Mouse (Mus musculus) liver, embryonic 15.5 days (tissue): ENCODE measurements around the gene Hdac9. TPM values are rescaled to one million over a fixed set of nuclear protein-coding genes. Genes with fewer than 3 reads are reported as not detected.

ENCODE experiments used
- ATAC-seq: fragments of 200-750 bp; cut with Nextera tagmentation; 2 replicates; pipeline ENCODE4 v1.8.0; 2017; ENCODE audit warnings: moderate number of reproducible peaks, mild to moderate bottlenecking, moderate library complexity; ENCODE audit not compliant: insufficient read depth
- H3K27ac ChIP-seq: fragments of 300-500 bp; sonication (generic); replicated peaks from 2 replicates; pipeline ENCODE4 v1.5.1; 2015; ENCODE audit warnings: mild to moderate bottlenecking, inconsistent platforms
- H3K27me3 ChIP-seq: fragments of 300-500 bp; sonication (generic); 2 replicates; pipeline ENCODE4 v1.6.1; 2015; ENCODE audit warnings: mild to moderate bottlenecking, inconsistent platforms
- H3K36me3 ChIP-seq: fragments of 300-500 bp; sonication (generic); replicated peaks from 2 replicates; pipeline ENCODE4 v1.6.1; 2015; ENCODE audit warnings: moderate library complexity, mild to moderate bottlenecking, inconsistent platforms
- H3K4me1 ChIP-seq: fragments of 300-500 bp; sonication (generic); replicated peaks from 2 replicates; pipeline ENCODE4 v1.6.1; 2015; ENCODE audit warnings: inconsistent platforms
- H3K4me2 ChIP-seq: fragments of 300-500 bp; sonication (generic); 2 replicates; pipeline ENCODE4 v1.6.1; 2015; ENCODE audit warnings: moderate library complexity, mild to moderate bottlenecking, inconsistent platforms
- H3K4me3 ChIP-seq: fragments of 300-500 bp; sonication (generic); replicated peaks from 2 replicates; pipeline ENCODE4 v1.5.1; 2015; ENCODE audit warnings: mild to moderate bottlenecking, inconsistent platforms
- H3K9ac ChIP-seq: fragments of 300-500 bp; sonication (generic); 2 replicates; pipeline ENCODE4 v1.6.1; 2015; ENCODE audit warnings: moderate library complexity, mild to moderate bottlenecking, inconsistent platforms
- H3K9me3 ChIP-seq: fragments of 300-500 bp; sonication (generic); replicated peaks from 2 replicates; pipeline ENCODE4 v1.6.1; 2016; ENCODE audit warnings: inconsistent platforms
- WGBS: fragments of 180-500 bp; shearing (Covaris S2); methylation state at CpG from one replicate; pipeline ENCODE4 v1.1.7; 2015; ENCODE audit warnings: mixed read lengths; ENCODE audit not compliant: insufficient replicate concordance; 5-methylcytosine and 5-hydroxymethylcytosine counted together
- polyA plus RNA-seq: library from polyadenylated mRNA; unstranded; fragments of >200 nt; fragmentation: Nextera tagmentation; extraction: Ambion mirVana; gene quantifications from 2 replicates; pipeline ENCODE4 v1.2.1, GENCODE M21; 2015

Gene Hdac9
- polyA plus RNA-seq, 1 experiment from 2014 or later = 1.5 TPM

- ATAC-seq = no peak
- H3K36me3 ChIP-seq = no peaks in the 10 kb centered on the region
- H3K4me2 ChIP-seq = no peak overlapping the region
These were observed 312.4 kb downstream of the Hdac9 start for GRCm38 (mm10) chr12:34604521-34604920.

GRCm38 (mm10) chr12:34594167-34594793 is 322.6 kb downstream of the Hdac9 start:
- no peak overlapping the region for H3K9ac ChIP-seq
- H3K36me3 ChIP-seq = no peaks in the 10 kb centered on the region
- no peak overlapping the region for H3K4me3 ChIP-seq
- H3K4me2 ChIP-seq = no peak overlapping the region
- ATAC-seq = no peak
- H3K27ac ChIP-seq = no peak overlapping the region
- no peaks in the 10 kb centered on the region for H3K27me3 ChIP-seq
- 54% methylated on average over 10 of the region's 10 CpGs for WGBS
- no peaks in the 10 kb centered on the region for H3K9me3 ChIP-seq
- H3K4me1 ChIP-seq = no peaks in the 10 kb centered on the region

More at GRCm38 (mm10) chr12:34604521-34604920, 312.4 kb downstream of the Hdac9 start:
- no peak overlapping the region for H3K4me3 ChIP-seq
- H3K4me1 ChIP-seq = no peaks in the 10 kb centered on the region
- no peak overlapping the region for H3K27ac ChIP-seq
- 72% methylated on average over 4 of the region's 4 CpGs for WGBS
- no peaks in the 10 kb centered on the region for H3K27me3 ChIP-seq
- H3K9me3 ChIP-seq = no peaks in the 10 kb centered on the region
- no peak overlapping the region for H3K9ac ChIP-seq

- H3K4me3 ChIP-seq = no peak overlapping the region
- ATAC-seq = no peak
- H3K27me3 ChIP-seq = no peaks in the 10 kb centered on the region
- no peak overlapping the region for H3K9ac ChIP-seq
- H3K36me3 ChIP-seq = no peaks in the 10 kb centered on the region
- H3K4me1 ChIP-seq = no peaks in the 10 kb centered on the region
- H3K27ac ChIP-seq = no peak overlapping the region
- no peak overlapping the region for H3K4me2 ChIP-seq
- no peaks in the 10 kb centered on the region for H3K9me3 ChIP-seq
- WGBS = 43% methylated on average over 4 of the region's 4 CpGs
These were observed 329.7 kb downstream of the Hdac9 start for GRCm38 (mm10) chr12:34587171-34587570.

GRCm38 (mm10) chr12:34582522-34582921 is 334.4 kb downstream of the Hdac9 start:
- H3K27me3 ChIP-seq = no peaks in the 10 kb centered on the region
- H3K9me3 ChIP-seq = no peaks in the 10 kb centered on the region
- 63% methylated on average over 4 of the region's 4 CpGs for WGBS
- no peaks in the 10 kb centered on the region for H3K36me3 ChIP-seq
- no peak for ATAC-seq
- H3K4me3 ChIP-seq = no peak overlapping the region
- H3K27ac ChIP-seq = no peak overlapping the region
- H3K9ac ChIP-seq = no peak overlapping the region
- H3K4me2 ChIP-seq = no peak overlapping the region
- no peaks in the 10 kb centered on the region for H3K4me1 ChIP-seq

GRCm38 (mm10) chr12:34579220-34579619 is 337.7 kb downstream of the Hdac9 start:
- Histone ChIP-seq H3K4me3 (no peak overlapping the region), H3K4me1 (no peaks in the 10 kb centered on the region), H3K27me3 (no peaks in the 10 kb centered on the region), H3K9me3 (no peaks in the 10 kb centered on the region), H3K27ac (no peak overlapping the region), H3K4me2 (no peak overlapping the region), H3K36me3 (no peaks in the 10 kb centered on the region), H3K9ac (no peak overlapping the region)
- 68% methylated on average over 1 of the region's 1 CpGs for WGBS
- no peak for ATAC-seq

GRCm38 (mm10) chr12:34571069-34571468 is 345.8 kb downstream of the Hdac9 start:
- Histone ChIP-seq H3K27me3 (no peaks in the 10 kb centered on the region), H3K4me3 (no peak overlapping the region), H3K9ac (no peak overlapping the region), H3K27ac (no peak overlapping the region), H3K9me3 (no peaks in the 10 kb centered on the region), H3K4me2 (no peak overlapping the region), H3K36me3 (no peaks in the 10 kb centered on the region), H3K4me1 (no peaks in the 10 kb centered on the region)
- ATAC-seq = no peak
- 80% methylated on average over 1 of the region's 1 CpGs for WGBS

- WGBS = 73% methylated on average over 3 of the region's 3 CpGs
- Histone ChIP-seq H3K4me3 (no peak overlapping the region), H3K4me1 (no peaks in the 10 kb centered on the region), H3K4me2 (no peak overlapping the region), H3K9ac (no peak overlapping the region), H3K27ac (no peak overlapping the region), H3K9me3 (no peaks in the 10 kb centered on the region), H3K27me3 (no peaks in the 10 kb centered on the region), H3K36me3 (no peaks in the 10 kb centered on the region)
- no peak for ATAC-seq
These were observed 347.4 kb downstream of the Hdac9 start for GRCm38 (mm10) chr12:34569472-34569871.

GRCm38 (mm10) chr12:34569052-34569451 is 347.8 kb downstream of the Hdac9 start:
- H3K9ac ChIP-seq = no peak overlapping the region
- no peak overlapping the region for H3K27ac ChIP-seq
- WGBS = 54% methylated on average over 3 of the region's 3 CpGs
- no peak overlapping the region for H3K4me3 ChIP-seq
- H3K4me2 ChIP-seq = no peak overlapping the region
- ATAC-seq = no peak
- H3K4me1 ChIP-seq = no peaks in the 10 kb centered on the region
- H3K9me3 ChIP-seq = no peaks in the 10 kb centered on the region
- H3K36me3 ChIP-seq = no peaks in the 10 kb centered on the region
- H3K27me3 ChIP-seq = no peaks in the 10 kb centered on the region

GRCm38 (mm10) chr12:34562331-34562730 is 354.6 kb downstream of the Hdac9 start:
- ATAC-seq = no peak
- H3K9me3 ChIP-seq = no peaks in the 10 kb centered on the region
- H3K4me3 ChIP-seq = no peak overlapping the region
- no peak overlapping the region for H3K9ac ChIP-seq
- 52% methylated on average over 2 of the region's 2 CpGs for WGBS
- H3K27me3 ChIP-seq = no peaks in the 10 kb centered on the region
- H3K27ac ChIP-seq = no peak overlapping the region
- H3K36me3 ChIP-seq = no peaks in the 10 kb centered on the region
- no peak overlapping the region for H3K4me2 ChIP-seq
- no peaks in the 10 kb centered on the region for H3K4me1 ChIP-seq

- Histone ChIP-seq H3K4me3 (no peak overlapping the region), H3K36me3 (no peaks in the 10 kb centered on the region), H3K4me1 (no peaks in the 10 kb centered on the region), H3K9ac (no peak overlapping the region), H3K27ac (no peak overlapping the region), H3K4me2 (no peak overlapping the region), H3K27me3 (no peaks in the 10 kb centered on the region), H3K9me3 (no peaks in the 10 kb centered on the region)
- WGBS = 48% methylated on average over 5 of the region's 5 CpGs
- no peak for ATAC-seq
These were observed 357.9 kb downstream of the Hdac9 start for GRCm38 (mm10) chr12:34559001-34559400.

GRCm38 (mm10) chr12:34554803-34555202 is 362.1 kb downstream of the Hdac9 start:
- Histone ChIP-seq H3K36me3 (no peaks in the 10 kb centered on the region), H3K4me2 (no peak overlapping the region), H3K27ac (no peak overlapping the region), H3K4me1 (no peaks in the 10 kb centered on the region), H3K9ac (no peak overlapping the region), H3K9me3 (no peaks in the 10 kb centered on the region), H3K4me3 (no peak overlapping the region), H3K27me3 (no peaks in the 10 kb centered on the region)
- ATAC-seq = no peak

GRCm38 (mm10) chr12:34550268-34550667 is 366.6 kb downstream of the Hdac9 start:
- Histone ChIP-seq H3K9ac (no peak overlapping the region), H3K9me3 (no peaks in the 10 kb centered on the region), H3K4me3 (no peak overlapping the region), H3K4me1 (no peaks in the 10 kb centered on the region), H3K27ac (no peak overlapping the region), H3K36me3 (no peaks in the 10 kb centered on the region), H3K4me2 (no peak overlapping the region), H3K27me3 (no peaks in the 10 kb centered on the region)
- WGBS = 53% methylated on average over 9 of the region's 9 CpGs
- ATAC-seq = no peak
